19 mouse cellular contexts compared by ENCODE assay signal in genomic region chrY:90743053-90743810, GRCm38 (mm10). TPM values are rescaled to one million over a fixed set of nuclear protein-coding genes. Genes with fewer than 3 reads are reported as not detected.
DNase-seq lines count a peak whose midpoint lies in the region; ATAC-seq and TF ChIP-seq lines count a peak whose summit lies in the region.
"Not testable (repeated sequence)": the region's sequence is repeated elsewhere in the genome, so short reads cannot be mapped to it uniquely, and the experiment has no call there.
"Had no signal": no experiment of that assay in that cellular context is flagged by ENCODE, and none has a peak within 500 bp of the region (broad histone marks: within the 10 kb centered on the region; RNA-seq: fewer than 3 reads in every experiment).

No protein-coding gene starts in this region.

- TF ChIP-seq CTCF in E14TG2a.4 (conservative IDR thresholded peaks at IDR 0.05; ENCODE audit: low read length) = not testable (repeated sequence)

- not testable (repeated sequence) for H3K4me1 ChIP-seq in E14TG2a.4 (replicated peaks; ENCODE audit: low read depth, low read length); embryonic facial prominence, embryonic 14.5 days (ENCODE audit: control insufficient read depth, insufficient read depth, low read length)

- H3K9ac ChIP-seq in embryonic facial prominence, embryonic 14.5 days (ENCODE audit: low read depth, low read length) = not testable (repeated sequence)

- not testable (repeated sequence) for H3K4me2 ChIP-seq in embryonic facial prominence, embryonic 14.5 days (ENCODE audit: low read depth, low read length)

- H3K9me3 ChIP-seq in E14TG2a.4 (ENCODE audit: low read length) = peaks cover 70% of the 10 kb centered on the region
- H3K9me3 ChIP-seq in embryonic facial prominence, embryonic 14.5 days (ENCODE audit: control insufficient read depth, low read length) = peaks cover 58% of the 10 kb centered on the region

- not testable (repeated sequence) for ATAC-seq in embryonic facial prominence, embryonic 14.5 days (ENCODE audit: low read depth)

- 89% methylated on average over 46 of the region's 46 CpGs for WGBS in embryonic facial prominence, embryonic 14.5 days

- H3K27me3 ChIP-seq in E14TG2a.4 (ENCODE audit: insufficient read depth, low read length); embryonic facial prominence, embryonic 14.5 days (replicated peaks; ENCODE audit: control insufficient read depth, insufficient read depth, low read length): not testable (repeated sequence)

- peaks cover 59% of the 10 kb centered on the region for H3K36me3 ChIP-seq in E14TG2a.4 (ENCODE audit: insufficient read depth, low read length)
- peaks cover 54% of the 10 kb centered on the region for H3K36me3 ChIP-seq in embryonic facial prominence, embryonic 14.5 days (ENCODE audit: control insufficient read depth, insufficient read depth, low read length)

- H3K27ac ChIP-seq in embryonic facial prominence, embryonic 14.5 days (replicated peaks; ENCODE audit: low read depth, low read length) = not testable (repeated sequence)

- peak overlapping the region; percentile 50; the same call in 1 of the 2 replicates for H3K4me3 ChIP-seq in E14TG2a.4 (replicated peaks; ENCODE audit: low read length)
- not testable (repeated sequence) for H3K4me3 ChIP-seq in embryonic facial prominence, embryonic 14.5 days (ENCODE audit: low read depth, low read length)

- peak; percentile 48 for DNase-seq in cerebellum, adult 11-12 months
- DNase-seq in embryonic facial prominence, embryonic 14.5 days (ENCODE audit: low spot score) = peak; percentile 27
- peak; percentile 49 for DNase-seq in heart, postnatal 4 days
- DNase-seq in layer of hippocampus, adult 9-11 months = peak; percentile 34
- DNase-seq in mesoderm, embryonic 11.5 days (ENCODE audit: low read depth, low spot score) = peak; percentile 82
- DNase-seq in right cerebral cortex, postnatal 4 days = peak; percentile 39
- peak; percentile 24 to 76 for DNase-seq in urinary bladder, postnatal 4 days (ENCODE audit: low spot score in 2 of 2)

RNA-seq across cellular contexts. Expression of gene Gm21860, which starts 11.4 kb away (rescaled TPM):
- not detected in 2 replicates for polyA plus RNA-seq in embryonic facial prominence, embryonic 14.5 days (2014; fragmentation: Nextera tagmentation; extraction: Ambion mirVana)
- not detected for total RNA-seq in heart, postnatal 4 days (2021)
- total RNA-seq: adrenal gland, postnatal 36 days; common myeloid progenitor, adult 5-6 weeks; G1E; granulocyte monocyte progenitor cell, adult 5-6 weeks; heart, postnatal 25 days; left cerebral cortex, adult 8-10 months; megakaryocyte-erythroid progenitor cell, adult 5-6 weeks had no signal
- polyA plus RNA-seq: forebrain, embryonic 14.5 days; G1E; kidney, embryonic 15.5 days; liver, embryonic 16.5 days; neural tube, embryonic 13.5 days had no signal

RNA-seq across cellular contexts. Expression of gene Gm47283, which starts 41.3 kb away (rescaled TPM):
- polyA plus RNA-seq in embryonic facial prominence, embryonic 14.5 days (2014; fragmentation: Nextera tagmentation; extraction: Ambion mirVana) = not detected in 2 replicates
- not detected for total RNA-seq in heart, postnatal 4 days (2021)
- total RNA-seq: adrenal gland, postnatal 36 days; common myeloid progenitor, adult 5-6 weeks; G1E; granulocyte monocyte progenitor cell, adult 5-6 weeks; heart, postnatal 25 days; left cerebral cortex, adult 8-10 months; megakaryocyte-erythroid progenitor cell, adult 5-6 weeks had no signal
- polyA plus RNA-seq: forebrain, embryonic 14.5 days; G1E; kidney, embryonic 15.5 days; liver, embryonic 16.5 days; neural tube, embryonic 13.5 days had no signal

Comparison
In these comparisons a context has a peak if more than half of its experiments do, and no peak if none do; other contexts are left out.
1. DNase-seq: peak in every context shown above with its lines; median percentile 82 in mesoderm, embryonic 11.5 days; 50 in urinary bladder, postnatal 4 days; 49 in heart, postnatal 4 days; 48 in cerebellum, adult 11-12 months; 39 in right cerebral cortex, postnatal 4 days; 34 in layer of hippocampus, adult 9-11 months; 27 in embryonic facial prominence, embryonic 14.5 days.